Mouse (Mus musculus) T-cell, adult 66 days (primary cell): ENCODE measurements around the gene Vmn1r52. TPM values are rescaled to one million over a fixed set of nuclear protein-coding genes. Genes with fewer than 3 reads are reported as not detected.

ENCODE experiments used
- total RNA-seq, 2 experiments: library from RNA; stranded (reverse); gene quantifications; 3 replicates in 1 of 2; 4 replicates in 1 of 2; pipeline ENCODE4 v1.2.4; 2023

Vmn1r52 gene
- total RNA-seq, result not detected

GRCm38 (mm10) chr6:90174508-90174907, at the start of gene Vmn1r52:
Gene Vmn1r52 (plus strand): TSS chr6:90174808.

GRCm38 (mm10) chr6:90202493-90202892, 27.9 kb downstream of the Vmn1r52 start, which contains the start of gene V1ra8:
Gene V1ra8 (plus strand): TSS chr6:90202793.

GRCm38 (mm10) chr6:90224338-90224737, 49.7 kb downstream of the Vmn1r52 start, which contains the start of gene Vmn1r53:
Gene Vmn1r53 (minus strand): TSS chr6:90224438.

Other genes starting within 250 kb of the Vmn1r52 start
- gene Vmn1r45, start 234.2 kb upstream of the Vmn1r52 start, total RNA-seq, result not detected
- gene Vmn1r46, start 205.5 kb upstream of the Vmn1r52 start, total RNA-seq, result not detected
- not detected for gene Vmn1r47, start 158.7 kb upstream of the Vmn1r52 start, total RNA-seq
- not detected for gene Vmn1r48, start 138.0 kb upstream of the Vmn1r52 start, total RNA-seq
- gene Vmn1r49, start 96.3 kb upstream of the Vmn1r52 start, total RNA-seq, result not detected
- gene Vmn1r50, start 73.4 kb upstream of the Vmn1r52 start, total RNA-seq, result not detected
- gene Vmn1r51, start 52.2 kb upstream of the Vmn1r52 start, total RNA-seq, result not detected
- gene V1ra8, start 28.0 kb downstream of the Vmn1r52 start, total RNA-seq, result not detected
- gene Vmn1r53, start 49.6 kb downstream of the Vmn1r52 start, total RNA-seq, result not detected
- gene Vmn1r54, start 71.5 kb downstream of the Vmn1r52 start, total RNA-seq, result not detected
- gene BC048671, start 126.4 kb downstream of the Vmn1r52 start, total RNA-seq, result not detected
- gene Chst13, start 150.4 kb downstream of the Vmn1r52 start, total RNA-seq, result not detected
- not detected for gene Uroc1, start 158.5 kb downstream of the Vmn1r52 start, total RNA-seq
- 10 to 100 TPM; 37.9 to 40.0 TPM for gene Zxdc, start 194.7 kb downstream of the Vmn1r52 start, total RNA-seq